Mouse (Mus musculus) olfactory bulb, adult 2 months (tissue): Measurements from ENCODE around the gene Lipc. TPM values are rescaled to one million over a fixed set of nuclear protein-coding genes. Genes with fewer than 3 reads are reported as not detected.
A peak's percentile ranks its signal among the peaks of the same experiment; 100 is the strongest.

Experiments used
- H3K27ac ChIP-seq: fragments of 200-500 bp; 2 replicates; pipeline ENCODE4 v1.5.1; 2012; ENCODE audit warnings: low read depth, low read length; ENCODE audit not compliant: insufficient read depth
- H3K4me1 ChIP-seq: fragments of 200-500 bp; 2 replicates; pipeline ENCODE4 v1.6.1; 2012; ENCODE audit warnings: low read length; ENCODE audit not compliant: control insufficient read depth, insufficient read depth
- H3K4me3 ChIP-seq: fragments of 200-500 bp; 2 replicates; pipeline ENCODE4 v1.5.1; 2012; ENCODE audit warnings: mild to moderate bottlenecking, low read depth, low read length, moderate library complexity; ENCODE audit not compliant: insufficient read depth
- CTCF ChIP-seq: fragments of 200-500 bp; IDR thresholded peaks from 2 replicates; pipeline ENCODE4 v1.5.1; 2012; ENCODE audit warnings: low read depth, mild to moderate bottlenecking, low read length, moderate library complexity; ENCODE audit not compliant: insufficient read depth
- POLR2A ChIP-seq: fragments of 200-500 bp; IDR thresholded peaks from 2 replicates; pipeline ENCODE4 v1.6.1; 2012; ENCODE audit warnings: mild to moderate bottlenecking, low read depth, low read length, moderate library complexity; ENCODE audit not compliant: insufficient read depth
- WGBS: fragments of 180-500 bp; shearing (Covaris S2); methylation state at CpG from one replicate; pipeline ENCODE4 v1.1.7; 2018; 5-methylcytosine and 5-hydroxymethylcytosine counted together
- polyA plus RNA-seq: library from polyadenylated mRNA; stranded (reverse); fragments of >200 nt; gene quantifications from 2 replicates; pipeline ENCODE4 v1.2.4, GENCODE M21; 2012; ENCODE audit warnings: low replicate concordance; ENCODE audit not compliant: missing spikeins, insufficient read depth, insufficient read length

The Lipc gene
- not detected in 2 replicates for polyA plus RNA-seq

- Histone ChIP-seq H3K4me1 (peaks cover 4% of the 10 kb centered on the region; the same call in 1 of the 2 replicates), H3K4me3 (no peak within 1 kb of the TSS), H3K27ac (no peak within 1 kb of the TSS)
- WGBS, result 90% methylated on average over 4 of the region's 4 CpGs
- TF ChIP-seq CTCF (no peak), POLR2A (no peak)
Observed at GRCm38 (mm10) chr9:70952126-70952525, at the start of gene Lipc. Lipc (minus strand) TSS chr9:70952226.

GRCm38 (mm10) chr9:70999161-70999560, 47.1 kb upstream of the Lipc start:
- peak overlapping the region; percentile 98 for H3K27ac ChIP-seq
- WGBS, result 40% methylated on average over 4 of the region's 4 CpGs

GRCm38 (mm10) chr9:70998719-70999118, 46.7 kb upstream of the Lipc start:
- WGBS, result 26% methylated on average over 6 of the region's 6 CpGs
- H3K4me3 ChIP-seq, result no peak overlapping the region
- H3K27ac ChIP-seq, result peak overlapping the region; percentile 98
- peaks cover 16% of the 10 kb centered on the region for H3K4me1 ChIP-seq
- no peak for TF ChIP-seq CTCF
- TF ChIP-seq POLR2A, result no peak

More at GRCm38 (mm10) chr9:70999161-70999560, 47.1 kb upstream of the Lipc start:
- Histone ChIP-seq H3K4me3 (no peak overlapping the region), H3K4me1 (peaks cover 16% of the 10 kb centered on the region)
- no peak for TF ChIP-seq POLR2A
- no peak for TF ChIP-seq CTCF

GRCm38 (mm10) chr9:70993326-70993725, 41.3 kb upstream of the Lipc start:
- Histone ChIP-seq H3K4me1 (no peaks in the 10 kb centered on the region), H3K27ac (no peak overlapping the region), H3K4me3 (no peak overlapping the region)
- 60% methylated on average over 6 of the region's 6 CpGs for WGBS
- TF ChIP-seq POLR2A, result no peak

GRCm38 (mm10) chr9:70991401-70991800, 39.4 kb upstream of the Lipc start:
- H3K27ac ChIP-seq, result no peak overlapping the region
- TF ChIP-seq POLR2A, result no peak
- no peak for TF ChIP-seq CTCF
- H3K4me1 ChIP-seq, result no peaks in the 10 kb centered on the region
- no peak overlapping the region for H3K4me3 ChIP-seq
- 76% methylated on average over 5 of the region's 5 CpGs for WGBS

- Histone ChIP-seq H3K4me1 (no peaks in the 10 kb centered on the region), H3K4me3 (no peak overlapping the region), H3K27ac (no peak overlapping the region)
- WGBS, result 52% methylated on average over 2 of the region's 2 CpGs
- TF ChIP-seq POLR2A (no peak), CTCF (no peak)
Observed at GRCm38 (mm10) chr9:70987210-70987609, 35.2 kb upstream of the Lipc start.

GRCm38 (mm10) chr9:70982991-70983480, 31.0 kb upstream of the Lipc start:
- Histone ChIP-seq H3K27ac (no peak overlapping the region), H3K4me3 (no peak overlapping the region), H3K4me1 (no peaks in the 10 kb centered on the region)
- TF ChIP-seq POLR2A (no peak), CTCF (no peak)
- 97% methylated on average over 3 of the region's 3 CpGs for WGBS

- WGBS, result 95% methylated on average over 1 of the region's 1 CpGs
Observed at GRCm38 (mm10) chr9:70981721-70982120, 29.7 kb upstream of the Lipc start.

GRCm38 (mm10) chr9:70979641-70980040, 27.6 kb upstream of the Lipc start:
- TF ChIP-seq CTCF, result no peak
- no peak for TF ChIP-seq POLR2A
- H3K4me1 ChIP-seq, result no peaks in the 10 kb centered on the region

More at GRCm38 (mm10) chr9:70981721-70982120, 29.7 kb upstream of the Lipc start:
- Histone ChIP-seq H3K4me3 (no peak overlapping the region), H3K27ac (no peak overlapping the region), H3K4me1 (no peaks in the 10 kb centered on the region)
- TF ChIP-seq CTCF, result no peak
- TF ChIP-seq POLR2A, result no peak

GRCm38 (mm10) chr9:70979171-70979570, 27.1 kb upstream of the Lipc start:
- 91% methylated on average over 5 of the region's 5 CpGs for WGBS
- TF ChIP-seq POLR2A (no peak), CTCF (no peak)
- no peak overlapping the region for H3K27ac ChIP-seq
- H3K4me3 ChIP-seq, result no peak overlapping the region
- H3K4me1 ChIP-seq, result no peaks in the 10 kb centered on the region

More at GRCm38 (mm10) chr9:70979641-70980040, 27.6 kb upstream of the Lipc start:
- Histone ChIP-seq H3K27ac (no peak overlapping the region), H3K4me3 (no peak overlapping the region)
- WGBS, result 92% methylated on average over 2 of the region's 2 CpGs
